Mouse (Mus musculus) heart, adult 2 months (tissue): ENCODE results near the gene Slc38a10.

Experiments used
- CTCF ChIP-seq: fragments of 200-600 bp; IDR thresholded peaks from 2 replicates; pipeline ENCODE4 v1.8.1; 2022; ENCODE audit warnings: antibody characterized with exemption, mild to moderate bottlenecking, moderate library complexity
- EP300 ChIP-seq: fragments of 200-500 bp; IDR thresholded peaks from 2 replicates; pipeline ENCODE4 v1.6.1; 2011; ENCODE audit warnings: low read depth, low read length, control low read depth; ENCODE audit not compliant: insufficient read depth

GRCm38 (mm10) chr11:120188102-120188480 lies 36.9 kb upstream of the Slc38a10 start:
- TF ChIP-seq CTCF: no peak
- no peak for TF ChIP-seq EP300
